Mouse (Mus musculus) forebrain, embryonic 13.5 days (tissue): ENCODE results near the gene Bmx. TPM values are rescaled to one million over a fixed set of nuclear protein-coding genes. Genes with fewer than 3 reads are reported as not detected.

Experiments
- ATAC-seq: fragments of 200-750 bp; cut with Nextera tagmentation; 2 replicates; pipeline ENCODE4 v1.8.0; 2017
- H3K27ac ChIP-seq: fragments of 300-500 bp; sonication (generic); 2 replicates; pipeline ENCODE4 v1.5.1; 2015; ENCODE audit warnings: inconsistent platforms, mild to moderate bottlenecking, moderate library complexity
- H3K27me3 ChIP-seq: fragments of 300-500 bp; sonication (generic); 2 replicates; pipeline ENCODE4 v1.6.1; 2015; ENCODE audit warnings: mild to moderate bottlenecking, inconsistent platforms
- H3K36me3 ChIP-seq: fragments of 300-500 bp; sonication (generic); 2 replicates; pipeline ENCODE4 v1.6.1; 2015; ENCODE audit warnings: mild to moderate bottlenecking, inconsistent platforms; ENCODE audit not compliant: poor library complexity, severe bottlenecking
- H3K4me1 ChIP-seq: fragments of 300-500 bp; sonication (generic); 2 replicates; pipeline ENCODE4 v1.6.1; 2015; ENCODE audit warnings: inconsistent platforms
- H3K4me2 ChIP-seq: fragments of 300-500 bp; sonication (generic); 2 replicates; pipeline ENCODE4 v1.6.1; 2015; ENCODE audit warnings: inconsistent platforms, mild to moderate bottlenecking, moderate library complexity
- H3K4me3 ChIP-seq: fragments of 300-500 bp; sonication (generic); 2 replicates; pipeline ENCODE4 v1.5.1; 2015; ENCODE audit warnings: mild to moderate bottlenecking, inconsistent platforms
- H3K9ac ChIP-seq: fragments of 300-500 bp; sonication (generic); 2 replicates; pipeline ENCODE4 v1.6.1; 2015; ENCODE audit warnings: mild to moderate bottlenecking, inconsistent platforms
- H3K9me3 ChIP-seq: fragments of 300-500 bp; sonication (generic); replicated peaks from 2 replicates; pipeline ENCODE4 v1.6.1; 2016; ENCODE audit warnings: inconsistent platforms
- WGBS: fragments of 180-500 bp; shearing (Covaris S2); methylation state at CpG from one replicate; pipeline ENCODE4 v1.1.7; 2015; 5-methylcytosine and 5-hydroxymethylcytosine counted together
- polyA plus RNA-seq: library from polyadenylated mRNA; unstranded; fragments of >200 nt; fragmentation: Nextera tagmentation; extraction: Ambion mirVana; gene quantifications from 2 replicates; pipeline ENCODE4 v1.2.1, GENCODE M21; 2015

Bmx gene
- polyA plus RNA-seq, 1 experiment from 2014 or later = 0.17 TPM

DNA sequence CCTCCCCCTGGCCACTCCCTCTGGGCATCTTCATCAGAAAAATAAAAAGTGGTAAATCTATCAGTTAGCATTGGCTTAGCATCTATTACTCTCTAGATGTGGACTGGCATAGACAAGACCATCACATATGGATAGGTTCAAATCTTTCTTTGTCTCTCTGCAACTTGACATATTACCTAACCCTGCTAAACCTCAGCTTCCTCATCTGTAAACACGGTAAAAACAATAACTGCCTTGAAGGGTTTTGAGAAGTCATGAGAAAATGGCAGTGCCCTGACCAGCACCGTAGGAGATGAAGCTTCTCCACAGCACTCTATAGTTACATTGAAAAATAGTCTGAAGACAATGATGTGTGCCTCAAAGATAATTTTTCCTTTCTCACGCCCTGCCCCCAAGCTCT, 1.5 kb downstream of the Bmx start:
- ATAC-seq = no peak
- H3K9me3 ChIP-seq = no peaks in the 10 kb centered on the region
- H3K36me3 ChIP-seq = no peaks in the 10 kb centered on the region
- H3K9ac ChIP-seq = no peak overlapping the region
- no peaks in the 10 kb centered on the region for H3K4me1 ChIP-seq
- 87% methylated on average over 3 of the region's 3 CpGs for WGBS
- H3K27me3 ChIP-seq = no peaks in the 10 kb centered on the region; the same call in 1 of the 2 replicates
- H3K4me2 ChIP-seq = no peak overlapping the region
- H3K4me3 ChIP-seq = no peak overlapping the region
- no peak overlapping the region for H3K27ac ChIP-seq

DNA sequence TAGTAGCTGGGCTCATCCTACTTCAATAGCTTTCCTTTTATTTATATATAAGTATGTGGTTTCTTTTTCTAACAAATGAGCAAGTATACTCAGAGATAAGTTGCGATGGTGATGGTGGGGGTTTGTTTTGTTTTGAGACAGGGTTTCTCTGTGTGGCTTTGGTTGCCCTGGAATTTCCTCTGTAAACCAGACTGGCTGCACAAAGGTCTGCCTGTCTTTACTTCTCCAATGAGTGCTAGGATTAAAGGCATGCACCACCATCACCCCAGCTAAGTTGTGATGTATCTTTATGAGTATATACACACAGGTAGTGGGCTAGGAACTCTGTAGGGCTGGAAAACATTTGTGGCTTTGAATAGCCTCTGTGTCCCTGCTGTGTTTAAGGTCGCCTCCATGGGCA, 11.3 kb downstream of the Bmx start:
- Histone ChIP-seq H3K9ac (no peak overlapping the region), H3K27ac (no peak overlapping the region), H3K4me3 (no peak overlapping the region), H3K36me3 (no peaks in the 10 kb centered on the region), H3K27me3 (peaks cover 8% of the 10 kb centered on the region; the same call in 1 of the 2 replicates), H3K9me3 (no peaks in the 10 kb centered on the region), H3K4me2 (no peak overlapping the region), H3K4me1 (0 out of 2 replicates have a peak, but pooled peaks cover 5% of the 10 kb centered on the region)
- no peak for ATAC-seq
- WGBS = 60% methylated on average over 2 of the region's 2 CpGs

DNA sequence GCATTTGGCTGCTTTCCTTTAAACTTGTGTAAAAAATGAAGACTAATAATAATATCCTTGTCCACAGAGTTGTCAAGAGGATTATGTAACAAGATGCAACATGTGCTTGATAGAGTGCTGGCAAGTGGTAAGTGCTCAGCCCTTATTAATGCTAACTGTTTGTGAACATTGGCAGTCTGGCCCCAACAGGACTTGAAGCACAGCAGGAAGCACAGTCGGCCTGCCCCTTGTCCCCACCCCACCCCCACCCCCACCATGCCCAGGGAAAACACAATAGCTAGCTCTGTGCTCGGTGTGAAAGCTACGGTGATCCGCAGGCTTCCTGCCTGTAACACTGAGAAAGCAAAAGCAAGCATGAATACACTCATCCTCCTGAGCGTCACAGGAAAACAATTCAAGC, 12.3 kb downstream of the Bmx start:
- Histone ChIP-seq H3K4me2 (peak overlapping the region; percentile 32), H3K36me3 (no peaks in the 10 kb centered on the region), H3K4me3 (no peak overlapping the region), H3K9ac (no peak overlapping the region), H3K4me1 (0 out of 2 replicates have a peak, but pooled peaks cover 5% of the 10 kb centered on the region), H3K27me3 (peaks cover 8% of the 10 kb centered on the region; the same call in 1 of the 2 replicates), H3K9me3 (no peaks in the 10 kb centered on the region), H3K27ac (no peak overlapping the region)
- peak; percentile 59; the same call in 1 of the 2 replicates for ATAC-seq
- WGBS = 29% methylated on average over 5 of the region's 5 CpGs

DNA sequence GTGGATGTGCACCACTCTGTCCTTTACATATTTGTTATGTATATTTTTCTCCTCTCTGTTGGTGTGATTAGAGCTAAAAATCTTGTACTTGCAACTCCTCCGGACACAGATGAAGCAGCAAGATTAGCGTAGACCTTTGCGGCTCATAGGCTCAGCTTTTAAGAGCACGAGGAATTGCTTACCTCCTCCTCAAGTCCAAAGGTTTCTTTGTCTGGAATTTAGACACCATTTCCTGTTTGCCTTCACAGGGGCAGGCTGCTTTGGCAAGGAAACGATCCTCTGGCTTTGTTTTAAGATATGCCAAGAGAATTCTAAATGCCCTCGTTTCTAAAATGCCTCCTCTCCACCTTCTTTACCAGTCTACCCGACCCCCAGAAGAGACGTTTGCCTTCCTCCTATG, 24.6 kb downstream of the Bmx start:
- H3K36me3 ChIP-seq = no peaks in the 10 kb centered on the region
- no peaks in the 10 kb centered on the region for H3K27me3 ChIP-seq
- no peak overlapping the region for H3K4me2 ChIP-seq
- H3K9me3 ChIP-seq = no peaks in the 10 kb centered on the region
- no peaks in the 10 kb centered on the region for H3K4me1 ChIP-seq
- H3K9ac ChIP-seq = no peak overlapping the region
- ATAC-seq = no peak
- WGBS = 55% methylated on average over 8 of the region's 8 CpGs
- no peak overlapping the region for H3K27ac ChIP-seq
- no peak overlapping the region for H3K4me3 ChIP-seq

DNA sequence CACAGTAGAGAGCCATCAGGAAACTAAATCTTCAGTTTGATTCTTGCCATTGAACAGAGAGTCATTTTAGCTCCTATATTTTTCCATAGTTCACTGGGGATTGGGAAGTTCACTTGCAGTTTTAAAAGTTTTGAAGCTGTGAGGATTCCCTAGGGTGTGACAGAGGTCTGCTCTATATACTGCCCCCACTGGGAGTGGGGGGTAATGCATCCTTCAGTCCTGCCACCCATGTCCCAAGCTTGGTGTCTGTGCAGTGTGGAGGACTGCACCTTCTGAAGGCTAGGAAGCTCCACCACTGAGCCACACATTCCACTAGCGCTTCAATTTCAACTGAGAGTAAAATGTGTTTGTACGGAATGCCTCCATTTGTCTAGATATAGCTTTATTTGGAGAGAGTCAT, 36.0 kb downstream of the Bmx start:
- Histone ChIP-seq H3K9ac (no peak overlapping the region), H3K27ac (no peak overlapping the region), H3K36me3 (no peaks in the 10 kb centered on the region), H3K4me3 (no peak overlapping the region), H3K4me1 (no peaks in the 10 kb centered on the region), H3K4me2 (no peak overlapping the region), H3K9me3 (no peaks in the 10 kb centered on the region), H3K27me3 (no peaks in the 10 kb centered on the region)
- 65% methylated on average over 2 of the region's 2 CpGs for WGBS
- no peak for ATAC-seq

DNA sequence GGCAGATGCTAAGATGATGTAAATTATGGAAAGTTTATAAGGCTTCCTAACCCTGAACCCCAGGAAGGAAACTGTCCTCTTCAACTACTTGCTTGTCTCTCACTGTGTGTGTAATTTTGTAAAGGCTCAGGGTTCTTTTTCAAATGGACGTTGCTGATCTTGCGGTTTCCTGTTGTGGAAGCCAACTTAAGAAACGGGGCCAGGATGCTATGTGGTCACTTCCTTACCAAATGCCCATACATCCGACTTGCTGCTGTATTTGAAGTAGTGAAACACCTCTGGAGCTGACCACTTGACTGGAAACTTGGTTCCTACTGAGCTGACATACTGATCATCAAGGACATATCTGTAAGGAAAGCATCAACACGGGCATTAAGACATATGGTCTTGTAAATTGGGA, 57.4 kb downstream of the Bmx start:
- no peaks in the 10 kb centered on the region for H3K36me3 ChIP-seq
- H3K4me1 ChIP-seq = no peaks in the 10 kb centered on the region
- 74% methylated on average over 5 of the region's 5 CpGs for WGBS
- ATAC-seq = no peak
- no peak overlapping the region for H3K4me2 ChIP-seq
- no peak overlapping the region for H3K27ac ChIP-seq
- H3K4me3 ChIP-seq = no peak overlapping the region
- H3K27me3 ChIP-seq = no peaks in the 10 kb centered on the region
- H3K9me3 ChIP-seq = no peaks in the 10 kb centered on the region
- H3K9ac ChIP-seq = no peak overlapping the region

DNA sequence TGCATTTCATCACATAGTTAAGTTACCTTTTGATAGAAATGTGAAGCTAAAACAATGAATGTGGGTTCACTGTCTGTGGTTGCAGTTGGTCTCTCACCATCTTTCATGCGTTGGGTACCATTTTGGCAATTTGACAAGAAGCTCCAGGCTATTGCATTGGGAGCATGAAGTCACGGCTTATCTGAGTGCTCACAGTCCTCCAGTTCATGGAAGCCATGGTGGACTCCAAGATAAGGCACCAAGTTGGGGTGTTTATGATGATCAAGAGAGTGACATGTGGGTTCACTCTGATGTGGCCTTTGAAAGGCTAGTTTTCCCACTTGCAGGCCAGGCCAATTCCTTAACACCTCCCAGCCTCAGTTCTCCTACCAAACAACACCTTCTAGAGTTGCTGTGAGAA, 60.3 kb downstream of the Bmx start:
- no peak for ATAC-seq
- no peaks in the 10 kb centered on the region for H3K4me1 ChIP-seq
- H3K9ac ChIP-seq = no peak overlapping the region
- no peak overlapping the region for H3K4me3 ChIP-seq
- H3K4me2 ChIP-seq = no peak overlapping the region
- no peaks in the 10 kb centered on the region for H3K27me3 ChIP-seq
- H3K36me3 ChIP-seq = no peaks in the 10 kb centered on the region
- no peaks in the 10 kb centered on the region for H3K9me3 ChIP-seq
- WGBS = 87% methylated on average over 2 of the region's 2 CpGs
- no peak overlapping the region for H3K27ac ChIP-seq

DNA sequence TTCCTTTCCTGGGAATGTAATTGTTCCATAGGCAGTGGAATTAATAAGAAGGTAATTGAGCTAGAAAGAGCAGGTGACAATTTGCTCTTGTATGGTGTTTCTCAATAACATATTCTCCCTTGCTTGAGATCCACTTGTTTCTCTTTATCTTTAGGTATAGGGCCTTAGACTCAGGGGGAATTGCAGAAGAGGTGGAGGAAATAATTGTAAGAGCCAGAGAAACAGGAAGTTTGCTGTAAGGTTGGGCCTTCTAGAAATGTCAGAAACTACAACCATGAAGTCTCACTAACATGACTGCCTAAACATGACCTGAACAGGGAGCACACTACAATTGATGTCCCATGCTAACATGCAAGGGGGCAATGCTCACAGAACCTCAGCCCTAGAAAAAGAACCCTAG, 68.1 kb downstream of the Bmx start:
- Histone ChIP-seq H3K4me2 (no peak overlapping the region), H3K27ac (no peak overlapping the region), H3K4me3 (no peak overlapping the region), H3K4me1 (no peaks in the 10 kb centered on the region), H3K9me3 (no peaks in the 10 kb centered on the region), H3K27me3 (no peaks in the 10 kb centered on the region), H3K9ac (no peak overlapping the region), H3K36me3 (no peaks in the 10 kb centered on the region)
- ATAC-seq = no peak

DNA sequence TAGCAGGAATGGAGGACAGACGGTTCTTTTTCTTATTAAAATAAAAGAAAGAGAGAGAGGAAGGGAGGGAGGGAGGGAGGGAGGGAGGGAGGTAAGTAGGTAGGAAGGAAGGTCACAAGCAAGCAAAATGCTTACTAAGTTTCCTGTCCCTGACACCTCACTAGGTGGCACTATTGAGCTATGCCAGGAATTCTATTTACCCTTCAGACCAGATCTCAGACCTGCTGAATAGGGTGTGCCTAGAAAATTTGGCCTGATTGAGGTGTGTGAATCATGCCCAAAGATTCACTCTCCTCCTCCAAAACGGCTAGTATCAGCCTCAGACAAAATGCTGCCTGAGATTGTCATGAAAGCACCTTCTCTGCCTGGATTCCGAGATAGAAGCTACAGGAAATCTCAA, 74.1 kb downstream of the Bmx start:
- H3K27me3 ChIP-seq = no peaks in the 10 kb centered on the region
- ATAC-seq = peak; percentile 51; the same call in 1 of the 2 replicates
- WGBS = 41% methylated on average over 3 of the region's 3 CpGs
- no peaks in the 10 kb centered on the region for H3K9me3 ChIP-seq
- no peak overlapping the region for H3K9ac ChIP-seq
- no peaks in the 10 kb centered on the region for H3K36me3 ChIP-seq
- no peaks in the 10 kb centered on the region for H3K4me1 ChIP-seq
- H3K4me2 ChIP-seq = no peak overlapping the region
- H3K27ac ChIP-seq = no peak overlapping the region
- H3K4me3 ChIP-seq = no peak overlapping the region

DNA sequence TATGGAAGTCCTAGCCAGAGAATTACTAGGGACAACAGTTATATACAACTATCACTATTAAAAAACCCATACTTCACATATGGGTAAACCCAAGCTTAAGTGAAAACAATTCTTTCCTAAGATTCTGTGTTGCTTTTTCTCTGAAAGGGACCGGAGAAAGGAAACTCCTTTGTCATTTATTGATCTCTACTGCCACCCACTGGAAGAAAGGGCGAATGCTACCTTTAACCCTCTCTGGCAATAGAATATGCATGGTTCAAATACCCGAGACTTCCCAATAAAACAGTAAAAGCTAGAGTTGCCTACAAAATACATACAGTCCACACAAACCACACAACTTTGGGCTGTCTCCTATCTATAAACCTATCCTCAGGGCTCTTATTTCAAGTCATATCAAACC, 78.2 kb downstream of the Bmx start:
- WGBS = 10% methylated on average over 3 of the region's 3 CpGs

DNA sequence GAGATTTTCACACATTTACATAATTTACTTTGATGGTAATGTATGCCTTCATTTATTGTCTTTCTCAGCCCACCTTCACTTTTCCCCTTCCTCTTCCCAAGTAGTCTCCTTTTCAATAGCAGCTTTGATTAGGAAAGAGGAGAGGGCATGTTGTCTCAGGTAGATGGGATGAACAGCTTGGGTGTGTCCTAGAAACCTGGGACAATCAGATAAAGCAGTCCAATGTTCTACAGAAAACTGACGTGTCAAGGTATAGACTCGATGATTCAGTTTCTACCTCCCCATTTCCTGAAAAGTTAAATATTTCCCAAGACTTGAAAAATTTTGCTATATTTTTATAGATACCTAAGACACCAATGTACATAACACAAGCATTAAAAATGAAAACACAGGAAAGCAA, 79.1 kb downstream of the Bmx start:
- WGBS = 85% methylated on average over 2 of the region's 2 CpGs
- no peak for ATAC-seq

More for the DNA sequence above, 78.2 kb downstream of the Bmx start:
- ATAC-seq = peak; percentile 36; the same call in 1 of the 2 replicates
- Histone ChIP-seq H3K36me3 (no peaks in the 10 kb centered on the region), H3K4me1 (no peaks in the 10 kb centered on the region), H3K9ac (no peak overlapping the region), H3K27ac (no peak overlapping the region), H3K4me2 (no peak overlapping the region), H3K4me3 (no peak overlapping the region), H3K27me3 (no peaks in the 10 kb centered on the region), H3K9me3 (no peaks in the 10 kb centered on the region)

DNA sequence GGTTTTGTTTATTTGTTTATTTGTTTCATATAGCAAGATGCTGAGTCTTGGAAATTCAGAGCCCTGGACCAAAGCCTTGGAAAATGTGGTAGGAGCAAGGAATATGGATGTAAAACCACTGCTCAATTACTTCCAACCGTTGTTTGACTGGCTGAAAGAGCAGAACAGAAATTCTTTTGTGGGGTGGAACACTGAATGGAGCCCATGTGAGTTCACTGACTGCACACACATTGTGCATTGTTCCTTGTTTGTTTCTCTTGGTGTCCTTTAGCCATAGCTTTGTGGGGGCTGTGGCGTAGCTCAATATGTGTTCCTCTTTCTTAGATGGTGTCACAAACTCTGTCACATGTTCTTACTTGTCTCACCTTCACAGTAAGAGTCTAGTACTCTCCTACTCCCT, 82.2 kb downstream of the Bmx start:
- ATAC-seq = no peak
- H3K27me3 ChIP-seq = no peaks in the 10 kb centered on the region; the same call in 1 of the 2 replicates

More for the DNA sequence above, 79.1 kb downstream of the Bmx start:
- no peak overlapping the region for H3K4me3 ChIP-seq
- no peak overlapping the region for H3K9ac ChIP-seq
- H3K4me2 ChIP-seq = no peak overlapping the region
- no peak overlapping the region for H3K27ac ChIP-seq
- no peaks in the 10 kb centered on the region for H3K4me1 ChIP-seq
- H3K27me3 ChIP-seq = no peaks in the 10 kb centered on the region; the same call in 1 of the 2 replicates
- no peaks in the 10 kb centered on the region for H3K9me3 ChIP-seq
- no peaks in the 10 kb centered on the region for H3K36me3 ChIP-seq

DNA sequence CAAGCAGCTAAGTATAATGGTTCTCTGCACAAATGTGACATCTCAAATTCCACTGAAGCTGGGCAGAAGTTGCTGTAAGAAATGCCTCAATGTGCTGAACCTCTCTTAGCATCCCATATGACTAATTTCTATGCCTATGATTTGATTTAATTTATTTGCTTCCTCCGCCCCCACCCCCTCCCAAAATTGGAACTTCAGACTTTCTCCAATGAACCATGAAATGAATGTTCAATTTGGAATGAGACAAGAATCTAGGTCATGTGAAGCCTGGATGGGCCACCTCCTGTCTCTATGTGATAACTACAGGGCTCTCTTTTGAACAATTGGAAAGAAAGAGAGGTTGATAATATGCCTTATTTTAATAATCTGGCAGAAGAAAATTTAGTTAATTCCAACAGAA, 82.7 kb downstream of the Bmx start:
- ATAC-seq = no peak
- Histone ChIP-seq H3K4me1 (no peaks in the 10 kb centered on the region), H3K27me3 (no peaks in the 10 kb centered on the region; the same call in 1 of the 2 replicates), H3K9ac (no peak overlapping the region), H3K27ac (no peak overlapping the region), H3K9me3 (no peaks in the 10 kb centered on the region), H3K4me2 (no peak overlapping the region), H3K36me3 (no peaks in the 10 kb centered on the region), H3K4me3 (no peak overlapping the region)
- WGBS = 90% methylated on average over 1 of the region's 1 CpGs

More for the DNA sequence above, 82.2 kb downstream of the Bmx start:
- Histone ChIP-seq H3K9me3 (no peaks in the 10 kb centered on the region), H3K4me1 (no peaks in the 10 kb centered on the region), H3K4me3 (no peak overlapping the region), H3K36me3 (no peaks in the 10 kb centered on the region), H3K4me2 (no peak overlapping the region), H3K9ac (no peak overlapping the region), H3K27ac (no peak overlapping the region)
- 53% methylated on average over 2 of the region's 2 CpGs for WGBS
